Mouse (Mus musculus) heart, adult 2 months (tissue): ENCODE data around the gene Nphp1.

Source experiments
- CTCF ChIP-seq: fragments of 200-600 bp; IDR thresholded peaks from 2 replicates; pipeline ENCODE4 v1.8.1; 2022; ENCODE audit warnings: antibody characterized with exemption, mild to moderate bottlenecking, moderate library complexity
- POLR2A ChIP-seq: fragments of 200-500 bp; IDR thresholded peaks from 2 replicates; pipeline ENCODE4 v1.6.1; 2011; ENCODE audit warnings: mild to moderate bottlenecking, low read depth, low read length, control low read depth; ENCODE audit not compliant: insufficient read depth

- TF ChIP-seq CTCF: no peak
- TF ChIP-seq POLR2A: no peak
These were observed 27.1 kb downstream of the Nphp1 start for GRCm38 (mm10) chr2:127761587-127761986.
